Mouse (Mus musculus) liver, embryonic 14.5 days (tissue): ENCODE measurements around the gene 4931428F04Rik.

Experiments used
- CTCF ChIP-seq: IDR thresholded peaks from 2 replicates; pipeline ENCODE4 v1.5.1; 2016; ENCODE audit warnings: antibody characterized with exemption, low read depth, control low read depth
- EP300 ChIP-seq: IDR thresholded peaks from 2 replicates; pipeline ENCODE4 v1.6.1; 2016; ENCODE audit warnings: antibody characterized with exemption, low read depth

- TF ChIP-seq CTCF (no peak), EP300 (no peak)
These were observed 13.7 kb upstream of the 4931428F04Rik start for GRCm38 (mm10) chr8:105303396-105303795.
